Mouse (Mus musculus) megakaryocyte progenitor cell, adult 5-6 weeks (primary cell): ENCODE results near the gene Gm16451. TPM values are rescaled to one million over a fixed set of nuclear protein-coding genes. Genes with fewer than 3 reads are reported as not detected.
"Not testable (repeated sequence)": the region's sequence is repeated elsewhere in the genome, so short reads cannot be mapped to it uniquely, and the experiment has no call there.

ENCODE experiments used
- ATAC-seq: replicated peaks from 2 replicates; pipeline ENCODE4 v1.8.0; 2016; ENCODE audit warnings: mild to moderate bottlenecking, moderate TSS enrichment, inconsistent platforms; ENCODE audit not compliant: poor library complexity
- total RNA-seq, 2 experiments: library from RNA; stranded (forward) in 1 of 2; stranded (reverse) in 1 of 2; fragments of 157-497, 149-512 nt in 1 of 2; fragments of 200-1000 nt in 1 of 2; gene quantifications; 2 replicates each; pipeline versions ENCODE4 v1.2.3 to v1.2.4; 2015 to 2017

The Gm16451 gene
- total RNA-seq (2015) (not detected in 2 replicates), total RNA-seq (2017) (not detected in 2 replicates)

DNA sequence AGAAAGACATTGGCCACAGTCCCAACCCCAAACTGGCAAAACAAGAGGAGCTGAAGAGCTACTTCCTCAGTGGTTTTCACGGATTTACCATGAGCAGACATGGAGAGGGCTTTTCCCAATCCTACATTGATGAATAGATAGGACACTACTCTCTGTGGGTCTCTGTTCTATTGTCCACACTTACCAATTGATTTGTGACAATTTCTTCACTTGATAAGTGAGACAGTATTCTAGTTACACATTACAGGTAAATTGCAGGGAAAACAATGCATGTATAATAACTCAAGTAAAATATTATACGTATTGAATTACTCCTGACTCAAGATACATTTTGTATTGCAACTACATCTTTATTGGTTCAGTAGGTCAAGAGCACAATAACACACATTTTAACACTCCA, at the start of gene Gm16451:
Gm16451 (minus strand) TSS at position 101 of the 400 bp plus-strand sequence.
- not testable (repeated sequence) for ATAC-seq

DNA sequence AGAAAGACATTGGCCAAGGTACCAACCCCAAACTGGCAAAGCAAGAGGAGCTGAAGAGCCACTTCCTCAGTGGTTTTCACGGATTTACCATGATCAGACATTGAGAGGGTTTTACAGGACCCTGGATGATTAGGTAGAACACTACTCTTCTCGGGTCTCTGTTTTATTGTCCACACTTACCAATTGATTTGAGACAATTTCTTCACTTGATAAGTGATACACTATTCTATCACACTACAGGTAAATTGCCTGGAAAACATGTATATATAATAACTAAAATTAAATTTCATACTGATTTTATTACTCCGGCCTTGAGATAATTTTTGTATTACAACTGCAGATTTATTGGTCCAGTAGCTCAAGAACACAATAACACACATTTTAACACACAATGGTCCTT, 45.9 kb upstream of the Gm16451 start, which contains the start of gene Vmn1r142:
Vmn1r142 (minus strand) TSS at position 101 of the 400 bp plus-strand sequence.
- ATAC-seq: not testable (repeated sequence)

DNA sequence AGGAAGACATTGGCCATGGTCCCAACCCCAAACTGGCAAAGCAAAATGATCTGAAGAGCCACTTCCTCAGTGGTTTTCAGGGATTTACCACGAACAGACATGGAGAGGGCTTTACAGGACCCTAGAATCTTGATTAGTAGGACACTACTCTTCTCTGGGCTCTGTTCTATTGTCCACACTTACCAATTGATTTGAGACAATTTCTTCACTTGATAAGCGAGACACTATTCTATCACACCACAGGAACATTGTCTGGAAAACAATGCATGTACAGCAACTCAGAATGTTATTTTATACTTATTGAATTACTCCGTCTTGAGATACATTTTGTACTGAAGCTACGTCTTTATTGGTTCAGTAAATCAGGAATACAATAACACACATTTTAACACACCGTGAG, 16.6 kb upstream of the Gm16451 start, which contains the start of gene Gm10666:
Gm10666 (minus strand) TSS at position 101 of the 400 bp plus-strand sequence.
- not testable (repeated sequence) for ATAC-seq

DNA sequence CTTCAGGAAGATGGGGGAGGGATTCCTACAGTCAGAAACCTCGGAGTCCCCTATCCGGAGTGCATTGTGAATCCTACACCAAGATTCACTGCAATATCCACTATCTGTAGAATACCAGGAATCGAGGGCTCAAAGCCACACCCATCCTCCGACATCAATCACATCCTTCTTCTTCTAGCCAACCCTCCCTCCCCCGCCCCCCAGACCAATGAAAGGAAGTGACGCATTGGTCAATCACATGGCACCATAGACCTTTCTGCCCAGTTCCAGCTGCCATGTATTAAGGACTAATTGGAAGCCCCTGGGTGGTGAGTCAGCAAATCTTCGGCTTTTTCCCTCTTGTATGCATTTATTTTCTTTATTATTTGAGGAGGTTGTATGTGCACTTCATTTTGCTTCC, 49.3 kb downstream of the Gm16451 start, which contains the start of gene Vmn1r139:
Vmn1r139 (plus strand) TSS at position 301 of the 400 bp plus-strand sequence.
- ATAC-seq: not testable (repeated sequence)

Other genes with a start within 250 kb of the Gm16451 start
- gene Gm5891, start 197.0 kb downstream of the Gm16451 start, total RNA-seq (2015): not detected in 2 replicates
- gene Gm5891, start 197.0 kb downstream of the Gm16451 start, total RNA-seq (2017): not detected in 2 replicates
- gene Vmn1r137, start 123.7 kb downstream of the Gm16451 start, total RNA-seq (2015): not detected in 2 replicates
- gene Vmn1r137, start 123.7 kb downstream of the Gm16451 start, total RNA-seq (2017): not detected in 2 replicates
- not detected in 2 replicates for gene Vmn1r138, start 89.3 kb downstream of the Gm16451 start, total RNA-seq (2015)
- not detected in 2 replicates for gene Vmn1r138, start 89.3 kb downstream of the Gm16451 start, total RNA-seq (2017)
- gene Gm6176, start 61.9 kb downstream of the Gm16451 start, total RNA-seq (2015): not detected in 2 replicates
- gene Gm6176, start 61.9 kb downstream of the Gm16451 start, total RNA-seq (2017): not detected in 2 replicates
- not detected in 2 replicates for gene Vmn1r139, start 49.2 kb downstream of the Gm16451 start, total RNA-seq (2015)
- not detected in 2 replicates for gene Vmn1r139, start 49.2 kb downstream of the Gm16451 start, total RNA-seq (2017)
- gene Gm10666, start 16.5 kb upstream of the Gm16451 start, total RNA-seq (2015): not detected in 2 replicates
- not detected in 2 replicates for gene Gm10666, start 16.5 kb upstream of the Gm16451 start, total RNA-seq (2017)
- gene Vmn1r142, start 45.8 kb upstream of the Gm16451 start, total RNA-seq (2015): not detected in 2 replicates
- gene Vmn1r142, start 45.8 kb upstream of the Gm16451 start, total RNA-seq (2017): not detected in 2 replicates
- not detected in 2 replicates for gene Vmn1r143, start 71.1 kb upstream of the Gm16451 start, total RNA-seq (2015)
- not detected in 2 replicates for gene Vmn1r143, start 71.1 kb upstream of the Gm16451 start, total RNA-seq (2017)
- gene Gm8653, start 83.0 kb upstream of the Gm16451 start, total RNA-seq (2015): not detected in 2 replicates
- gene Gm8653, start 83.0 kb upstream of the Gm16451 start, total RNA-seq (2017): not detected in 2 replicates
- gene Gm8453, start 111.2 kb upstream of the Gm16451 start, total RNA-seq (2015): not detected in 2 replicates
- not detected in 2 replicates for gene Gm8453, start 111.2 kb upstream of the Gm16451 start, total RNA-seq (2017)
- gene Gm4187, start 211.5 kb upstream of the Gm16451 start, total RNA-seq (2015): not detected in 2 replicates
- gene Gm4187, start 211.5 kb upstream of the Gm16451 start, total RNA-seq (2017): not detected in 2 replicates